Mouse (Mus musculus) kidney, adult 2 months (tissue): Measurements from ENCODE around the gene Tab1.

ENCODE experiments used
- CTCF ChIP-seq: fragments of 200-500 bp; conservative IDR thresholded peaks from 2 replicates; pipeline ENCODE4 v1.5.1; 2011; ENCODE audit warnings: low read depth, mild to moderate bottlenecking, control low read depth, low read length, moderate library complexity, mixed read lengths; ENCODE audit not compliant: insufficient read depth, insufficient read length
- POLR2A ChIP-seq: fragments of 200-500 bp; IDR thresholded peaks from one replicate; pipeline ENCODE4 v1.6.1; 2011; ENCODE audit warnings: low read depth, low read length, control low read depth

DNA sequence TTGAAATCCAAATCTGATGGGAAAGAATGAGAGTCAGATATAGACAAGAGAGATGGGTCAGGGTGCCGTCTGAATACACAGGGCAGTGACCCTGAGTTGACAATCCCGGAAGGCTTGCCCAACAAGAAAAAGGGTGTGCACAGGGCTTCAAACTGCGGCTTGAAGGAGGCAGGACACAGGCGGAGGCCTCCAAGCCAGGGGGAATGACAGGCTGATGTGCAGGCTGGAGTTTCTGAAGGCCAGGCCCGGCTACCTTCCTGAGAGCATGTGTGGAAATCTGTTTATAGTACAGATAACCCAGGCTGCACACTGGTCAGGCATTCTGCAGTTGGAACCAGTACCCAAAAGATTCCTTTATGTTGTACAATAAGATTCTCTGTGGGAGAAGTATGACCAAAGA, 14.6 kb downstream of the Tab1 start:
- no peak for TF ChIP-seq POLR2A
- no peak for TF ChIP-seq CTCF
